Mouse (Mus musculus) mouse embryonic stem cell (cell line): Measurements from ENCODE around the gene Lrrfip1.

ENCODE experiments used
- in situ Hi-C, 2 experiments: fragments of 300-500 bp; cut with MboI; formaldehyde crosslinking; loops; 1 replicate in 1 of 2; 3 replicates in 1 of 2; pipeline ENCODE4 v1.14.3; 2019 to 2020; ENCODE audit warnings: low sequenced_read_pairs in 2 of 2, low pct_unique_long_range_greater_than_20kb in 1 of 2, mixed read lengths in 1 of 2; ENCODE audit not compliant: unreplicated experiment in 1 of 2

The Lrrfip1 gene

GRCm38 (mm10) chr1:90995916-90996315, 2.6 kb upstream of the Lrrfip1 start:
- in situ Hi-C loops, result no loop called here

GRCm38 (mm10) chr1:90997136-90997535, 1.4 kb upstream of the Lrrfip1 start:
- in situ Hi-C loops, result no loop called here

- in situ Hi-C loops, result no loop called here
Observed at GRCm38 (mm10) chr1:90997641-90998040, 896 bp upstream of the Lrrfip1 start.

GRCm38 (mm10) chr1:90998891-90999611, 514 bp downstream of the Lrrfip1 start:
- in situ Hi-C loops, result no loop called here

GRCm38 (mm10) chr1:90999911-91000601, 1.5 kb downstream of the Lrrfip1 start:
- in situ Hi-C loops, result no loop called here

- in situ Hi-C loops, result no loop called here
Observed at GRCm38 (mm10) chr1:91001101-91001500, 2.6 kb downstream of the Lrrfip1 start.

GRCm38 (mm10) chr1:91001871-91002539, 3.5 kb downstream of the Lrrfip1 start:
- in situ Hi-C loops, result no loop called here

GRCm38 (mm10) chr1:91002641-91003040, 4.1 kb downstream of the Lrrfip1 start:
- in situ Hi-C loops, result no loop called here

GRCm38 (mm10) chr1:91003522-91004253, 5.2 kb downstream of the Lrrfip1 start:
- in situ Hi-C loops, result no loop called here

- in situ Hi-C loops, result no loop called here
Observed at GRCm38 (mm10) chr1:91006037-91006436, 7.5 kb downstream of the Lrrfip1 start.

- in situ Hi-C loops, result no loop called here
Observed at GRCm38 (mm10) chr1:91006708-91007107, 8.2 kb downstream of the Lrrfip1 start.

- in situ Hi-C loops, result no loop called here
Observed at GRCm38 (mm10) chr1:91008147-91008682, 9.7 kb downstream of the Lrrfip1 start.

GRCm38 (mm10) chr1:91008746-91009145, 10.2 kb downstream of the Lrrfip1 start:
- in situ Hi-C loops, result no loop called here

- in situ Hi-C loops, result no loop called here
Observed at GRCm38 (mm10) chr1:91009266-91009665, 10.7 kb downstream of the Lrrfip1 start.

- in situ Hi-C loops, result no loop called here
Observed at GRCm38 (mm10) chr1:91010216-91010615, 11.7 kb downstream of the Lrrfip1 start.

- in situ Hi-C loops, result no loop called here
Observed at GRCm38 (mm10) chr1:91010716-91011115, 12.2 kb downstream of the Lrrfip1 start.

GRCm38 (mm10) chr1:91011336-91011735, 12.8 kb downstream of the Lrrfip1 start:
- in situ Hi-C loops, result no loop called here

- in situ Hi-C loops, result no loop called here
Observed at GRCm38 (mm10) chr1:91013803-91014202, 15.3 kb downstream of the Lrrfip1 start.

GRCm38 (mm10) chr1:91015571-91015970, 17.0 kb downstream of the Lrrfip1 start:
- in situ Hi-C loops, result no loop called here
